Mouse (Mus musculus): ENCODE data around the gene Erich3.
A peak's percentile ranks its signal among the peaks of the same experiment; 100 is the strongest.
"Not testable (repeated sequence)": the region's sequence is repeated elsewhere in the genome, so short reads cannot be mapped to it uniquely, and the experiment has no call there.

Erich3 gene

DNA sequence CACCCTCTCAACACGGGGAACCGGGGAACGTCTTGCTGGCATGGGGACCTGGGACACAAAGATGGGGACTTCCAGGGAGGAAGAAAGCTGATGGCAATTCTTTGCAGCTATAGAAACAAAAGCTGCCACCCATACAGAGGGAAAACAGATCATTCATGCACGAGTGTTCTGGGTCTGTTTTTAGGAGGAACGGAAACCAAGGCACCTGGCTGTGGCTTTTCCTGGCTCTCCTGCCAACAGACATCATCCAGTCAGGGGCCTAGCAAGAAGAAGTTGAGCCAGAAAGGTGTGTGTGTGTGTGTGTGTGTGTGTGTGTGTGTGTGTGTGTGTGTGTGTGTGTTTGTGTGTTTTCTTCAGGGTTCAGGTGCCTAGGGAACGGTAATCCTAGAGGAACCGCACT is at the start of gene Erich3:
TSS of gene Erich3 (plus strand) at position 315 of the 400 bp plus-strand sequence.
- peak; percentile 32 for DNase-seq

- no peak for DNase-seq
Measured at GRCm38 (mm10) chr3:154614771-154615170, 48.9 kb upstream of the Erich3 start.

DNA sequence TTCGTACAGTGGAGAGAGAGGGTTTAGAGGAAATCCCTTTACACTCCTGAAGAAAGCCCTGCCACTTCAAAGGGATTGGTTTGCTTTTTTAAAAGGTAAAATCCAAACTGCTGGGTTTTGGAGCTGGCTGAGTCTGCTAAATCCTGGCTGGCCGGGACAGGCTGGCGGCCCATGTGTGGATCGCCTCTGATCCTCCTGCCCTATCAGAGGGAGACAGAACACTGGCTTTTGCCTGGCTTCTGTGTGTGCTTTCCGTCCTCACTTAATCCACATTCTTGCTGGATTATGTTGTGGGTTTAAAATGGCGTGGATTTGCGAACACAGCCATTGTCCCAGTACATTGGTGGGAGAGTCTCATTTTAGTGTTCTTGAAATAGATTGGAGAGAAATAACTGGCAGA is 48.4 kb upstream of the Erich3 start:
- no peak for DNase-seq

GRCm38 (mm10) chr3:154616106-154616505 is 47.6 kb upstream of the Erich3 start:
- no peak for DNase-seq

- no peak for DNase-seq
Measured at GRCm38 (mm10) chr3:154628284-154628683, 35.4 kb upstream of the Erich3 start.

DNA sequence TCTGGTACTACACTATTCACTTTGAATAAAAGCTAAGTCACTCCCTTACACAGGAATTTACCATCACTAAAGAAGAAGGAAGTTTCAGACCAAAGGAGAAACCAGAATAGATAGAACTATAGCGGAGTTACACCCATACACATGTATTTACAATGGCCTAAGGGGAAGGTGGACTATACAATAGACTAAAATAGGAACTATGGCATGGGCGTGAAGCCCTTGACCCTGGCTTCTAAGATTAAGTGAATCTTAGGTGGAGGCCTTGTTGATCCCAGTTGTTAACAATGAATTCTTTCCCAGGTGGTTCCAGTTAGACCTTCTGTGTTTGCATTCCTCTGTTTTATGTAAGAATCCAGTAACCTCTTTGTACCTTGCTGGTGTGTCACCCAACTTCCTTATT is 32.4 kb upstream of the Erich3 start:
- not testable (repeated sequence) for DNase-seq

GRCm38 (mm10) chr3:154633091-154633490 is 30.6 kb upstream of the Erich3 start:
- DNase-seq, result no peak

- DNase-seq, result no peak
Measured at GRCm38 (mm10) chr3:154646638-154647442, 16.8 kb upstream of the Erich3 start.

- DNase-seq, result no peak
Measured at GRCm38 (mm10) chr3:154647443-154647780, 16.2 kb upstream of the Erich3 start.

DNA sequence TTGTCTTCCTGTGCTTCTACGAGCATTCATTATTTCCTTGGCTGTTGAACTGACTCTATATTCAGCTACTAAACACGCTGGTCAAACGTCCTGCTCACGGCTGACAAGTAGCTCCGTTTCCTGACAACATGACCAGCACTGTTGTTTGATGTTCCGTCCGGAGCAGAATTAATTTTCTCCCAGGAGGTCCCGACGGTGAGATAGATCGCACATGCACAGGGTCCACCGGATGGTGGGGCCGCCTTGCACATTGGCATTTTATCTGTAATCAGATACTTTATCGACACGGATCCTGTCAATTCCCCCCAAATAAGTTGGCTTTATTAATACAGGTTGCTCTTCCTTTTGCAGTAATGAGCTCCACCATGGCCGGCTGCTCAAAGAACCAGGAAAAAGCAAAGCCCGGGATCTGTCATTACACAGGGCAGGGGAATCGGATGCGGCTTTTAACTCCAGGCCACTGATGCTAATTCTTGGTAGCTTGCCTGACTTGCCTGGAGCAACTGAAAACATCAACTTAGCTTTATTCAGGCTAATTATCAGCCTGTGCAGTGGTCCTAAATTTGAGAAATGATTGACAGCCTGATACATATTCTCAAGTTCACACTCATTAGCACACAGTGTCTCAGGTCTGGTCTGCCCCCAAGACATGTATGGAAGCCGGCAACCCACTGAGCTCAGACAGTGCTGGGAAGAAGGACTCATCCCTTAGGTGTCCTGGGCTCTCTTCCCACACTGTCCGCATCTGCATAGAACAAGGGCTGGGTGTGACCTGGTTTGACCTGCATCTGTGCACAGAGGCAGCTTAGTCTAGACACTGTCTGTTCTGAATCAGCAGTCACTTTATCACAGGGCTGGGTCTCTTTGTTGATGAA is 14.0 kb upstream of the Erich3 start:
- no peak for DNase-seq

- no peak for DNase-seq
Measured at GRCm38 (mm10) chr3:154651192-154651821, 12.4 kb upstream of the Erich3 start.

DNA sequence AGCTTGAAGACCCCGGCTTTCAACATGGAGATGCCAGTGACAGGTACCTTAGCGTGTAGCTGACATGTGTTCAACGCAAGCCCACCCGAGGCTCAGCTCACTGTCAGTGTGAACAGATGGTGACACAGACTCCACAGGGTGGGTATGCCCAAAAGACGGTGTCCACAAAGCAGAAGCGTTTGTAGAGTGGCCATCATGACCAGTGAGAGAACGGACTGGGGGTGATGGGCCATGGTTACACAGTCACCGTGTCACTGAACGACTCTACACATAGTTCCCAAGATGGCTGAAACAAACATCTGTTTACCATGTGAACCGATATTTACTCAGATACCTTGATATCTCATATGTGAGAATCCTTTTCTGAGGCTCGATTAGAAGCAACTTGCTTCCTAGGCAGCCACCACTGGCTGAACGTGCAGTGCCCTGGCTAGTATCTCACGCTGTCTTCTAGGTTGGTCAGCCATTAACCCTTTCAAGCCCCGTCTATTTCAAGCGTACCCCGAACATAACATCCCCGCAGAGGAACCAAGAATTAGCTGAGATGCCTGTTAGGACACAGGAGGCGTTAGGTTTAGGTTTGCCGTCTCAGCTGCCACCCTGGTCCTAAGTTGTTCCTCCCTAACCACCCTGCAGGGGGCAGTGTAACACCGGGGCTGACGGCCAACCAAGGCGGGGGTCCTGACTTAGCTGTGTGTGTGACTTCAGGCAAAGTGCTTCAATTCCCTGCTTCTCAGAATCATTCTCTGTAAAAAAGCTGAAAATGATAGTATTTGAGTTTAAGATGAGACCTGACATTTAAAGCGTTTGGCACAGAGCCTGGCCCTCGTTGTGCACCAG is 10.9 kb upstream of the Erich3 start:
- peak; percentile 77 for DNase-seq

DNA sequence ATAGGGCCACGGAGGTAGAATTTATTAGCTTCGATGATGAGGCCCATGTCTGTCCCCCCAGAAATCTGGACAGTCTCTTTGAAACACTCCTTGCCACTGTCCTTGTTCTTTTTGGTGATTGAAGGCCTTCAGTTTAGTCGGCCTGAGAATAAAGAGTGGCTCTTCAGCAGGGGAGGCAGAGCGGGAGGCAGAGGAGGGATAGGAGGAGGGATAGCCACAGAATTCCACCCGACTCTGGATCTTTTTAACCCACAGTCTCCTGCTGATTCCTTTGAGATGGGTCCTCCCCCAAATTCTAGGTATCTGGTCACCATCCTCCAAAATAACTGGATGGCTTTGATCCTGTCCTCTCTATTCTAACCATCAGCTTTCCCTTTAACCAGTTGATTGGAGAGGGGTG is 10.2 kb upstream of the Erich3 start:
- no peak for DNase-seq

- no peak for DNase-seq
Measured at GRCm38 (mm10) chr3:154654284-154654683, 9.4 kb upstream of the Erich3 start.

- no peak for DNase-seq
Measured at GRCm38 (mm10) chr3:154654901-154655300, 8.8 kb upstream of the Erich3 start.

- DNase-seq, result no peak
Measured at GRCm38 (mm10) chr3:154655711-154656110, 7.9 kb upstream of the Erich3 start.

DNA sequence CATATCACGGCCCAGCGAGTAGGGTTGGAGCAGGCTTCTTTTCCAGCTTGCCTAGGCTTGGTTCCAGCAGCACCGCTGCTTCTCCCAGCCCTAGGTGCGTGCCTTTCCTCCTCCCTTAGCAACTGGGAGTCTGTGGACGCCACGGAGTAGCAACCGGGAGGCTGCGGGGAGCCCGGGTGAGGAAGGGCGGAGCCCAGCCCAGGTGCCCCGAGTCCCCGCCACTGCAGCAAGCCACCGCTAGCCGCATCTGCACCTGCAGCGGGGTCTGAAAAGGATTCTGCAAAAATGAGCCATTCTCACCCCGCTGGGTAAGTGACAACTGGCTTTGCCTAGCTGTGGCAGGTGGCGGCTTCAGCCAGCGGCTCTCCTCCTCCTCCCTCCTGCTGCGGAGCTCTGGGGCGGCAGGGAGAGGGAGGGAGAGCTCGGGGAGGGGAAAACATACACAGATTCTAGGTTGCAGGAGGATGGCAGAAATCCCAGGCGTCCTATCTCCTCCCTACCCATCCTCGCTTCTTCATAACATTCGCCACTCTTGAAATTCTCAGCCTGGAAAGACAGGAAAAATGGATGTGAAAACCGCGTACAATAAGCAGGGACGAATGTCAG is 420 bp downstream of the Erich3 start:
- DNase-seq, result peak; percentile 82

DNA sequence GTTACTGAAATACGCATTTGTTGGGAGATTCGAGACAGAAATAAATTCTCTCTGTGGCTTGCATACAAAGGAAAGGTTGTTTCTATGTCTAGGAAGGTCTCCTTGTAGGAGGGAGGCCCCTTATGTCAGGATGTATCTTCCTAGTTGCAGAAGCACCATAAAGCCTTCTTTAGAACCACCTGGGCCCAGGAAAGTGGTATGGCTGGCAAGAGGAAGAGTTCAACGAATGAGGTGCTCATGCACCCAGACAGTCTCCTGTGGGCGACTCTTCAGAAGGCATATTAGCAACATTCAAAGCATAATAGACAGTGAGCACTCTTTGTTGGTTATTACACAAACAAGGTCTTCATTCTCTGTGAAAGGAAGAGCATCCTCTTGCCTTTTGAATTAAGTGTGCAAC is 977 bp downstream of the Erich3 start:
- DNase-seq, result no peak

GRCm38 (mm10) chr3:154668485-154668884 is 4.8 kb downstream of the Erich3 start:
- DNase-seq, result no peak

GRCm38 (mm10) chr3:154670584-154670983 is 6.9 kb downstream of the Erich3 start:
- DNase-seq, result no peak

DNA sequence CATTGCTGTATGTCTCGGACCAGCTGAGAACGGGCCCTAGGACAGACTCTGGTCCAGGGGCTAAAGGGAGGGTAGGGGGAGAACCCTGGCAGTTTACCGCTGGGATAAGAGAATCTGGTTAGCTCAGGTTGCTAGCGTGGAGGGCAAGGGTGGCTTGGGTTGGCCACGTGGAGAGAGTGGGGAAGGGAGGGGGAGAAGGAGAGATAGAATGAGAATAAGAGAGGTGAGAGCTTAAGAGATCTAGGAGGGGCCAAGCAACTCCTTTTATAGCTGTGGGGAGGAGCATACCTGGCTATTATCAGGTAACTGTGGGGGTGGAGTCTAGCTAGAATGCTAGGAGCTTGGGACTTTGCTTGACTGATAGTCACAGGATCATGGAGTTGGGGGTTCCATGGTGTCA is 7.4 kb downstream of the Erich3 start:
- DNase-seq, result no peak

- peak; percentile 24 for DNase-seq
Measured at GRCm38 (mm10) chr3:154673326-154673725, 9.7 kb downstream of the Erich3 start.
